Mouse (Mus musculus) urinary bladder, postnatal 10 days (tissue): ENCODE data around the gene 4930579F01Rik.

ENCODE experiments used
- DNase-seq: peaks from one replicate; pipeline ENCODE4 v3.0.0; 2022; ENCODE audit warnings: low spot score

Gene 4930579F01Rik

DNA sequence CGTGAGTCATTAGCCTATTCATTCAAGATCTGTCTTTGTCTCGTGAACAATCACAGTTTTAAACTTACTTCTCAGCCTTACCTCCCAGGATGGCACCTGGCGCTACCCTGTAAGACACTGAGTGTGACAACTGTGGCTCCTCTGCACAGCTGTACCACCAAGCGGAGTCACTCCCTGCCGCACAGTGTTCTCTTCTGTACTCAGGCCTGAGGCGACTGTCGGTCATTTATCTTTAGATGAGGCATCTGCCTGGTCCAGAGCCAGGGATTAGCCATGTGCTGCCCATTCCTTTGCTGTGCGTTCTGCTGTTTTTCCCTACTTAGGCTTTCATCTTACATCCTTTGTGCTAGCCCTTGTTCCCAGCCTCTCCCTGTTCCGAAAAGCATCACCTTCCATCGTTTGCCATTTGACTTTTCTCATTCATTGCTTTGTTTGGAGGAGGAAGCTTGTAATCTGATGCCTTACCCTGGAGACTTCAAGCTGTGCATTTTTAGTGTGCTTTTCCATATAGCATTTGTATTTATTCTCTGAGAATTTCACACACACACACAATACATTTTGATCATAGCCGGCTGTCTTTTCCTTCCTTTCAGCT, 21.9 kb upstream of the 4930579F01Rik start:
- no peak for DNase-seq

DNA sequence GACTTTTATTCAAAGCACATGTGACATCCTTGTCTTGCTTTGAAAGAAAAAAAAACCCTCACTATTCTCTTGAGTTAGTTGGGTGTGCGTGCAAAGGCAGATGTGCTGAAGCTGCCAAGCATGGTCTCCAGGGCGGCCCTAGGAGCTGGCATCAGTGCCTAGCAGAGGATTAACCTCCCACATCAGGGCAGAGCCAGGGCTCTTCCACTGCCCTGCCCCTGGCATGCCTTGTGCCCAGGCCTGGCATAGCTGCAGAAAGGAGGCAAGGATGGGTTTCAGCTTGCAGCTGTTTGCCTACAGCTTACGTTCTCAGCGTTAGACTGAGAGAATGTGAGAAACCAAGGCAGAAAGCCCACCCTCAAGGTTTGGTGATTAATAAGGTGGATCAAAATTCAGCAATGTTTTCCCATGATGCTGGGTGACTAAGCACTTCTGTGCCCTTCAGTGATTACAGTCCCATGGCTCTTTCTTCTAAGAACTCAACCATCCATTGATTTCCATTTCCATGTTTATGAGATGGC, 18.9 kb upstream of the 4930579F01Rik start:
- no peak for DNase-seq

DNA sequence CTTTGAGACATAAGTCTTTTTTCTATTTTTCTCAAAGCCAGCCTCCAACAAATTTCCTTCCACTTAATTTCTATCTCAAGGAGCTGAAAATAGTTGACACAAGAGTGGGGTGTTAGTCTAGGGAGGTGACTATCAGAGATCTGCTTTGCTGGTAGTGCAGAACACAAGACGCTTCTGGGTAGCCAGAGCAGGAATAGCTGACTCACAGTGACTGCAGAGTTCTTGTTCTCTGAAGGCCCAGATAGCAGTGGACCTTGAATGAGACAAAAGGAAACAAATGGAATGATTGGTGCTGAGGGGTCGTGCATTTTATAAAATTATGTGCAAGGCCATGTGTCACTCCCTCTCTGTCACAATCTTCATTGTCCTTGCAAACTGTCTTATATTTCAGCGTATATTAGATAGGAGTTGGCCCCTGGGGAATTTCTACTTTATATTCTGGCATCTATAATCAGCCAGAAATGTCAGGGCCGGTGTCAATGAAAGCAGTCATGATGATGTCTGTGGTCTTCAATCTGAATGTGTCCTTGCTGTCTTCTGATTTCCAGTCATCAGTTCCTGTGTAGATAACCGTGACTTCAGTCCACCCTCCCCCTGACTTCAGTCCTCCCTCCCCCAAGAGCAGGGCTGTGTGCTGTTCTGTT, 16.9 kb upstream of the 4930579F01Rik start:
- no peak for DNase-seq

DNA sequence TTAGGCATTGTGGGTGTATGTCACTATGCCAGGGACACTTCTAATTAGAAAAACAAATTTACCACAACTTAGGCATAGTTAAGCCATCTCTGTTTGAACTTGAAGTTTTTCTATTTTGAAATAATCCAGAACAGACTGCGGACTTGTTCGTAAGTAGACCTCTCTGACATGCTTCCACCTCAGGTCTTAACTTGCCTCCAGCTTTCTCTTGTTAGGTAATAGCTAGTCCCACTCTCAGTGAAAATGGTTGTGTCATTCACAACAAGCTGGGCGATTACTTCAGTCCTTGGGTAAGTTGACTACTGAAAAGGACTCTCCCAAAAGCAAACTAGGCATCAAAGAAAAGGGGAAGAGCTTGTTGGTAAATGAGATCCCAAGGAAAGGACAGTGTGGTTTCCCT, 15.2 kb upstream of the 4930579F01Rik start:
- no peak for DNase-seq

DNA sequence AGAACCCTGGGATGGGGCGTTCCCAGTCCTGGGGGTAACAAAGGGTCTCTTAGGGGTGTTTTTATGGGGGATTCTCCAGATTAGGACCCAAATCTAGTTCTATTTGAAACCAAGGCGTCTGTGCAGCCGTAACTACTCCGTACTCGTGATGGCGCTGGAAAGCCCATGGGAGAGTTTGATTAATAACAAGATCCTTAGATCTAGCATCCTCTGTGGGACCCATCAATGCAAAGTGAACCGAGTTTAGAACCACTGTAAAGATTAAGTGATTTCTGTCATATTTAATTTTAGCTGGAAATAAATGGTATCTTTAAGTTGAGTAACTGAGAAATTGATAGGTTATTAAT, 5.1 kb upstream of the 4930579F01Rik start:
- no peak for DNase-seq

- DNase-seq, result peak; percentile 70
These were observed 4.5 kb upstream of the 4930579F01Rik start for GRCm38 (mm10) chr3:138197973-138198721.

DNA sequence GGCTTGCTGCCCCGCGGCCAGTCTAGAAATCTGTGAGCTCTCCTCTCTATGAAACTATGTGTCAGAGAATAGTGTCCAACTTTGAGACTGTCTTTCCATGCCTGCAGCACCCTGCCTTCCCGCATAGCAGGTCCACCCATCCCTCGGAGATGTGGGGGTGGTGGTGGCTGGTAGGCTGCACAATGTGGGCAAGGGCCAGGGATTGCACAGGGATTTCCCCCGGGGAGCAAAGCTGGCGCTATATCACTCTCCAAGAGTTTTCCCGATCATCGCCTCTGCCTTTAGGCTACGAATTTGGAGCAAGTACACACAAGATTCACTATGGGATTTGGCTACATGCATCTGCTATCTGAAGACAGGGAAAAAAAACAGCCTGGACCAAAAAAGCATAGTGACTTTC, 3.9 kb upstream of the 4930579F01Rik start:
- no peak for DNase-seq

DNA sequence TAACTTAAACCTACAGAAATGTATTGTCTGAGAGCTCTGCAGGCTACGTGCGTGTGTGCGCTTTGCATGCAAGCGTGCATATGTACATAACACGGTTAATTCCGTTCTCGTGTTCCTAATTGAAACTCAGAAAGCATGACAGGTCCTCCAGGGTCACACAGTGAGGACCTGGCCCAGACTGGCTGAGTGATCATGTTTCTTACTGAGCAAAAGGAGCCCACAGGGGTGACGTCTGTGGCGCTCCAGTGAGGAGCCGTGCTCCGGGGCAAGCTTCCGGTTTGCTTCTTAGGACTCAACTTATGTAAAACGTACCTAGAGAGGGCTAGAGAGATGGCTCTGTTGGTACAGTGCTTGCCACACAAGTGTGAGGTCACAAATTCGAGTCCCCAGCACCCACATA, 3.5 kb upstream of the 4930579F01Rik start:
- DNase-seq, result no peak

GRCm38 (mm10) chr3:138192260-138192659, 1.4 kb downstream of the 4930579F01Rik start:
- DNase-seq, result no peak

GRCm38 (mm10) chr3:138185995-138186930, 7.4 kb downstream of the 4930579F01Rik start:
- no peak for DNase-seq

DNA sequence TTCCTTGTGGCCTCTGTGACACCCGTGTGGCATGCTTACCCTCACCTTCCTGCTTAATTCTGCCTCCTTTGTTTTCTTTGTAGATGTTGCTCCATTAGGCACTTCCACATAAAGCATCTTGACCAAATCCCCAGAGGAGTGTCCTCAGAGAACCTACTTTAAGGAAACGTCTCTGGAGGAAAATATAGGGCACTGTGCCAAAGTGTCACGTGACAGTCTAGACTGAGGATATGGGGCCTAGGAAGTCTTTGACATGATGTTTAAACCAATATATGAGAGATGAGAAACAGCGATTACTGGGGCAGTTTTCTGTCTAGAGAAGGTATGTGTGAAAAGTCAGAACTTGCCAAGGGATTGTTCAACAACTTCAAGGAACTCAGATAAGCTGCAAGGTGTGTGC, 8.3 kb downstream of the 4930579F01Rik start:
- no peak for DNase-seq

- DNase-seq, result no peak
These were observed 10.3 kb downstream of the 4930579F01Rik start for GRCm38 (mm10) chr3:138183371-138183770.

DNA sequence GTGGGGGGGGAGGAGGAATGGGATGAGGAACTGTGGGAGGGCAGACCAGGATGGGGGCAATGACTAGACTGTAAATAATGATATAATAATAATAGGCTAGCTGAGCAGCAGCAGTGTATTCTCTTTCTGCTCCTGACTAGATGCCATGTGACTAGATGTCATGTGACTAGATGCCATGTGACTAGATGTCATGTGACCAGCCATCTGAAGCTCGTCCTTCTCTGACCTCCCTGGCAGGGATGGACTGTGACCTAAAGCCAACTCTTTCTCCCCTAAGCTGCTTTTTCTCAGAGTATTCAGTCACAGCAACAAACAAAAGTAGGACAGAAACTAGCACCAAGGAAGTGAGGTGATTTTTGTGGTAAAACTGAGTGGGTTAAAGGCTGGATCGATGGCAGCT, 11.6 kb downstream of the 4930579F01Rik start:
- no peak for DNase-seq

- no peak for DNase-seq
These were observed 18.1 kb downstream of the 4930579F01Rik start for GRCm38 (mm10) chr3:138175551-138175950.

GRCm38 (mm10) chr3:138173291-138173690, 20.3 kb downstream of the 4930579F01Rik start:
- DNase-seq, result no peak

GRCm38 (mm10) chr3:138162553-138163183, 31.0 kb downstream of the 4930579F01Rik start:
- DNase-seq, result no peak

GRCm38 (mm10) chr3:138161623-138162022, 32.0 kb downstream of the 4930579F01Rik start:
- no peak for DNase-seq

DNA sequence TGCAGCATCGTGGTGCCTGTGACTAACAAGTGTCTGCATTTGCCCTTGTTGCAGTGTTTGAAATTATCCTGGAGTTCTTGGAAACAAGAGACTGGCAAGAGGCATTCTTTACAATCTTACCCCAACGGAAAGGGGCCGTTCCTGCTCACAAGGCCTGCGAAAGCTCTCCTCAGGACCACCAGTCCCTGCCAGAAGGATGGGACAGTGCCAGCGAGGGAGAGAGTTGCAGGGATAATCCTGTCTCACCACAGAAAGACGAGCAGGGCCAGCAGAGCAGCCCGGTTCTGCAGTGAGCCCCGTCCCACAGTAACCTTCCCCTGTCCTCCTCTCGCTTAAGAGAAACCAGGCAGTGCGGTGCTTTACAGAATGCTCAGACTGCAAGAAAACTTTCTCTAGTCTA, 37.0 kb downstream of the 4930579F01Rik start:
- no peak for DNase-seq

GRCm38 (mm10) chr3:138155062-138155461, 38.6 kb downstream of the 4930579F01Rik start:
- DNase-seq, result no peak

- DNase-seq, result no peak
These were observed 44.8 kb downstream of the 4930579F01Rik start for GRCm38 (mm10) chr3:138148811-138149210.

DNA sequence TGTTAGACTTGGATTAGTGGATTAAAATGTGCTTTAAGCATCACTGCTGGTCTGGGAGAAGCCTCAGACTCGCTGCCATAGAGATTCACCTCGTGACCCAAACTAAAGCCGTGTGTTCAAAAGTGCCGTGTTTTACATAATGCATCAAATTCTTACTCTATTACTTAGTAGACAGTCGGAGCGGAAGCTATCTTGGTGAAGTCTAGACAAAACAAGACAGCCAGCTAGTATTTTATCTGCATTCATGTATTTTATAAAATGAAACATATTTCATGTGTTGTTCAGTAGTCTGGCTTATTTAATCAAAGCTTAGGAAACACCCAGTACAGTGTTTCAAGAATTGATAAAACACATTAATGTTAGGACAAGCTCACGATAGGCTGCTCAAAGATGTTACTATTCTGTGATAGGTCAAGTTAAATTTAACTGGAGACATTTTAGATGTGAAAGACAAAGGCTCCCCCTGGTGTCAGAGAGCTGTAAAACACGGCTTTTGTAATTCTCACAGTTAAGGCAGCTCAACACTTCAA, 48.9 kb downstream of the 4930579F01Rik start, which contains the start of gene Mttp:
Mttp (minus strand) TSS at position 327 of the 530 bp plus-strand sequence.
- DNase-seq, result no peak
